23 mouse cellular contexts compared by ENCODE assay signal in genomic region chr6:143615361-143615760, GRCm38 (mm10).
"Had no signal": no experiment of that assay in that cellular context is flagged by ENCODE, and none has a peak within 500 bp of the region (broad histone marks: within the 10 kb centered on the region; RNA-seq: fewer than 3 reads in every experiment).

No protein-coding gene starts in this region.

- H3K9me3 ChIP-seq: limb, embryonic 13.5 days; liver, embryonic 12.5 days; liver, embryonic 15.5 days; midbrain, embryonic 10.5 days; midbrain, embryonic 13.5 days; stomach, embryonic 15.5 days had no signal

- DNase-seq: kidney, adult 2 months; kidney, postnatal 25 days; layer of hippocampus, postnatal 36 days; left cerebral cortex, postnatal 4 days; liver; lung, adult 2 months; right cerebral cortex, adult 18-20 months; right cerebral cortex, postnatal 14 days; right cerebral cortex, postnatal 4 days; thymus, postnatal 25 days had no signal

- H3K27me3 ChIP-seq: limb, embryonic 13.5 days; liver, embryonic 12.5 days; liver, embryonic 15.5 days; megakaryocyte, embryonic 14.5 days; midbrain, embryonic 13.5 days; stomach, embryonic 15.5 days had no signal

- H3K4me3 ChIP-seq: layer of hippocampus, adult 2 months; left cerebral cortex, adult 2 months; limb, embryonic 13.5 days; liver, embryonic 12.5 days; liver, embryonic 15.5 days; megakaryocyte, embryonic 14.5 days; midbrain, embryonic 10.5 days; midbrain, embryonic 13.5 days; myocyte; stomach, embryonic 15.5 days had no signal

- H3K4me1 ChIP-seq: liver, embryonic 12.5 days; liver, embryonic 15.5 days; midbrain, embryonic 10.5 days; stomach, embryonic 15.5 days had no signal

- ATAC-seq: intestine, postnatal 0 days; liver, embryonic 12.5 days; midbrain, embryonic 13.5 days; midbrain, embryonic 16.5 days had no signal

- H3K36me3 ChIP-seq: limb, embryonic 13.5 days; liver, embryonic 12.5 days; liver, embryonic 15.5 days; midbrain, embryonic 10.5 days; midbrain, embryonic 13.5 days; stomach, embryonic 15.5 days had no signal

- H3K4me2 ChIP-seq: limb, embryonic 13.5 days; liver, embryonic 12.5 days; liver, embryonic 15.5 days; midbrain, embryonic 13.5 days; stomach, embryonic 15.5 days had no signal

- H3K9ac ChIP-seq: limb, embryonic 13.5 days; liver, embryonic 12.5 days; liver, embryonic 15.5 days; midbrain, embryonic 13.5 days; stomach, embryonic 15.5 days had no signal

- H3K27ac ChIP-seq: kidney, postnatal 0 days; layer of hippocampus, adult 2 months; left cerebral cortex, adult 2 months; limb, embryonic 13.5 days; liver, embryonic 12.5 days; liver, embryonic 15.5 days; midbrain, embryonic 10.5 days; midbrain, embryonic 13.5 days; stomach, embryonic 15.5 days had no signal
